Mouse (Mus musculus) myocyte (in vitro differentiated cells): ENCODE results near the gene Gm21969. TPM values are rescaled to one million over a fixed set of nuclear protein-coding genes. Genes with fewer than 3 reads are reported as not detected.

Experiments
- H3K27me3 ChIP-seq: one replicate; pipeline ENCODE4 v1.6.1; 2011; ENCODE audit not compliant: control insufficient read depth, insufficient read depth, insufficient read length
- H3K36me3 ChIP-seq: one replicate; pipeline ENCODE4 v1.6.1; 2011; ENCODE audit not compliant: control insufficient read depth, insufficient read depth
- H3K4me2 ChIP-seq: one replicate; pipeline ENCODE4 v1.6.1; 2011; ENCODE audit warnings: low read depth, control low read depth
- H3K4me3 ChIP-seq: one replicate; pipeline ENCODE4 v1.5.1; 2011; ENCODE audit warnings: mild to moderate bottlenecking, control low read depth, moderate library complexity
- H3K79me2 ChIP-seq: one replicate; pipeline ENCODE4 v1.6.1; 2011; ENCODE audit not compliant: control insufficient read depth, insufficient read depth
- H3ac ChIP-seq: one replicate; pipeline ENCODE4 v1.6.1; 2011; ENCODE audit not compliant: control insufficient read depth, insufficient read length
- CEBPB ChIP-seq: IDR thresholded peaks from 2 replicates; pipeline ENCODE4 v1.6.1; 2011; ENCODE audit warnings: mild to moderate bottlenecking, moderate library complexity; ENCODE audit not compliant: poor library complexity, insufficient read depth, severe bottlenecking
- E2F4 ChIP-seq: IDR thresholded peaks from one replicate; pipeline ENCODE4 v1.6.1; 2011; ENCODE audit warnings: mild to moderate bottlenecking, control low read depth, moderate library complexity; ENCODE audit not compliant: insufficient read depth
- MAX ChIP-seq: IDR thresholded peaks from one replicate; pipeline ENCODE4 v1.6.1; 2011; ENCODE audit warnings: low read depth, mild to moderate bottlenecking, control low read depth
- MYOD1 ChIP-seq, 3 experiments: IDR thresholded peaks; one replicate each; pipeline ENCODE4 v1.6.1; 2011; ENCODE audit warnings: control low read depth in 2 of 3, low read depth in 2 of 3, mild to moderate bottlenecking in 2 of 3, moderate library complexity in 1 of 3; ENCODE audit not compliant: insufficient read length in 2 of 3, control insufficient read depth in 1 of 3
- MYOG ChIP-seq, 3 experiments: IDR thresholded peaks; one replicate each; pipeline ENCODE4 v1.6.1; 2011; ENCODE audit warnings: control low read depth in 2 of 3, low read depth in 2 of 3, mild to moderate bottlenecking in 2 of 3; ENCODE audit not compliant: insufficient read length in 2 of 3, control insufficient read depth in 1 of 3, insufficient read depth in 1 of 3
- POLR2A ChIP-seq: IDR thresholded peaks from one replicate; pipeline ENCODE4 v1.6.1; 2011; ENCODE audit warnings: low read depth, mild to moderate bottlenecking, control low read depth, moderate library complexity; ENCODE audit not compliant: insufficient read length
- POLR2AphosphoS2 ChIP-seq: IDR thresholded peaks from one replicate; pipeline ENCODE4 v1.6.1; 2011; ENCODE audit warnings: low read depth, control low read depth; ENCODE audit not compliant: insufficient read length
- REST ChIP-seq: IDR thresholded peaks from one replicate; pipeline ENCODE4 v1.6.1; 2011; ENCODE audit warnings: mild to moderate bottlenecking, control low read depth, moderate library complexity; ENCODE audit not compliant: insufficient read depth, insufficient read length
- SRF ChIP-seq: IDR thresholded peaks from one replicate; pipeline ENCODE4 v1.6.1; 2011; ENCODE audit warnings: low read depth; ENCODE audit not compliant: control insufficient read depth, insufficient read length
- TCF12 ChIP-seq: IDR thresholded peaks from one replicate; pipeline ENCODE4 v1.6.1; 2011; ENCODE audit warnings: mild to moderate bottlenecking, control low read depth; ENCODE audit not compliant: poor library complexity, insufficient read depth, severe bottlenecking
- TCF3 ChIP-seq: IDR thresholded peaks from one replicate; pipeline ENCODE4 v1.6.1; 2011; ENCODE audit warnings: low read depth, control low read depth; ENCODE audit not compliant: insufficient read length
- USF1 ChIP-seq: IDR thresholded peaks from one replicate; pipeline ENCODE4 v1.6.1; 2011; ENCODE audit warnings: low read depth, mild to moderate bottlenecking, control low read depth, moderate library complexity
- polyA plus RNA-seq: library from polyadenylated mRNA; unstranded; fragments of >200 nt; fragmentation: generic; extraction: Trizol; gene quantifications from one replicate; pipeline ENCODE4 v1.2.1, GENCODE M21; 2012; ENCODE audit warnings: missing spikeins

Gene Gm21969
- polyA plus RNA-seq, 1 experiment = 0.06 TPM

DNA sequence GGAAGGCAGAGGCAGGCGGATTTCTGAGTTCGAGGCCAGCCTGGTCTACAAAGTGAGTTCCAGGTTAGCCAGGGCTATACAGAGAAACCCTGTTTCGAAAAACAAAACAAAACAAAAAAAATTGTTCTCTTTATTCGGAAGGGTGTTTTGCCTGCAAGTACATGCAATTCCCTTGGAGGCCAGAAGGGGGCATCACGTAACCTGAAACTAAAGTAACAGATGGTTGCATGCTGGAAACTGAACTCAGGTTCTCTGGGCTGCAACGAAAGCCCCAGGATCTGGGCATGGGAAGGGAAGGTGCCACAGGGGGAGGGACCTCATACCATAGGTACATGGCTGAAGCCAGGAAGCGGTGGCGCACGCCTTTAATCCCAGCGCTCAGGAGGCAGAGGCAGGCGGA, 100.5 kb downstream of the Gm21969 start:
- Histone ChIP-seq H3ac (no peak overlapping the region), H3K79me2 (no peaks in the 10 kb centered on the region), H3K4me3 (no peak overlapping the region), H3K4me2 (no peak overlapping the region), H3K36me3 (no peaks in the 10 kb centered on the region), H3K27me3 (no peaks in the 10 kb centered on the region)
- no peak for TF ChIP-seq REST
- TF ChIP-seq MYOG (IDR thresholded peaks at IDR 0.05; ENCODE audit: control insufficient read depth in 1 of 3, insufficient read depth in 1 of 3, insufficient read length in 2 of 3, low read depth in 2 of 3) = no peak
- no peak for TF ChIP-seq E2F4

DNA sequence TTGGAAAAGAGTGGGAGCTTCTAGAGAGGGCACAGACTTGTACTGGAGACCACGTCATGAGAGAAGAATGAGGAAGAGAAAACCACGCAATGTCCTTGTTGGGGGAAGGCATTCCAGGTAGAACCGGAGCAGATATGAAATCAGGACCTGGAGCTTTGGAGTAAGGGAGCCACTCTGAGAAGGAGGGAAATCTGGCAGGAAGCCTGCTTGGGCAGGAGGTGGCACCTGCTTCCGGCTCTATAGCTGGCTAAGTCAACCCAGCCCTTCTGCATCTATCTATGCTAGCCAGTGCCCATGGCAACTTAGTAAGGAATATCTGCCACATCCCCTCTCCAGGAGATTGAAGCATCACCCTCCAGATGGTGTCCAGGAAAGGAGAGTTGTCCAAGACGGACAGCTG, 103.0 kb downstream of the Gm21969 start:
- TF ChIP-seq CEBPB (no peak), MAX (no peak), MYOG (IDR thresholded peaks at IDR 0.05; ENCODE audit: control insufficient read depth in 1 of 3, insufficient read depth in 1 of 3, insufficient read length in 2 of 3, low read depth in 2 of 3) (no peak), TCF12 (no peak), SRF (no peak), TCF3 (no peak), USF1 (no peak), MYOD1 (IDR thresholded peaks at IDR 0.05; ENCODE audit: control insufficient read depth in 1 of 3, insufficient read length in 2 of 3, low read depth in 2 of 3) (no peak), REST (no peak), POLR2A (no peak), E2F4 (no peak), POLR2AphosphoS2 (no peak)
- no peaks in the 10 kb centered on the region for H3K36me3 ChIP-seq
- no peaks in the 10 kb centered on the region for H3K27me3 ChIP-seq
- no peaks in the 10 kb centered on the region for H3K79me2 ChIP-seq
- H3K4me3 ChIP-seq = no peak overlapping the region
- H3ac ChIP-seq = no peak overlapping the region
- no peak overlapping the region for H3K4me2 ChIP-seq

DNA sequence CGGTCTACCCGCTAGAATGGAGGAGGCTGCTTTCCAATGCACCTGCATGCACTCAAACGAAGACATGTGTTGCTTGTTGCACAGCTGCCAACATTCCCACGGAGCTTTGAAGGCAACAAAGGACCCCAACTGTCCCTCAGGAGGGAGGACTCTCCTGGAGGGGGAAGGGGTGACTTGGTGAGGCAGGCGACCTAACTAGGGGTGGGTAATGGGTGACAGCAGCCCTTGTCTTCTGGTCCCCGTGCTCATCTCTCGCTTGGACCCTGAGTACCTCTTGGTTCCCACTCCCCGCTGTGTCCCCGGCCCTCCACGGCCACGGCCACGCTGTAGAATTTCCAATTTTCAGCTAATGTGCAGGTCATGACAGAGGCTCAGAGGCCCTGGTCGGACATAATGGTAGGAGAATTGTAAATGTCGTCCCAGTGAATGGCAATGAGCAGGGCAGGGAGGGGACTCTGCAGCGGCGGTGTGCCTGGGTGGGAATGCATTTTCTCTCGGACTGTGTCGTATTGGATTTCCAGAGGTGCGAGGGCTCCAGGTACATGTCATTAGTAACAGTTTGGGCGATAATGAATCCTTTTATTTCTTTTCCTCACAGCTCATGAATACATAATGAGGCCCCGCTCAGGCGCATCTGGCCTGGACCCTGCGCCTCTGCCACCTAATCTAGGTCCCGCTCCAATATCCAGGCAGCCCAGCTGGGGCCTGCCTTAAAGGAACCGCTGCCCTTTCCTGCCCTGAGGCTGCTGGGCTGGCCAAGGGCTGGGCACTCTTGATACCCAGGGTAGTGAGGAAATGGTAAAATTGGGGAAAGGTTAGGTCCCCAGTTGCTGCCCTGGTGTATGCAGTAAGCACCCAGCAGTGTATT, 107.7 kb downstream of the Gm21969 start:
- Histone ChIP-seq H3K36me3 (no peaks in the 10 kb centered on the region), H3K4me3 (no peak overlapping the region), H3K27me3 (no peaks in the 10 kb centered on the region), H3ac (no peak overlapping the region), H3K4me2 (no peak overlapping the region), H3K79me2 (no peaks in the 10 kb centered on the region)
- TF ChIP-seq E2F4 = no peak
- no peak for TF ChIP-seq SRF
- no peak for TF ChIP-seq USF1
- TF ChIP-seq MYOG (IDR thresholded peaks at IDR 0.05; ENCODE audit: control insufficient read depth in 1 of 3, insufficient read depth in 1 of 3, insufficient read length in 2 of 3, low read depth in 2 of 3) = no peak
- TF ChIP-seq TCF3 = no peak
- TF ChIP-seq MAX = no peak
- no peak for TF ChIP-seq POLR2A
- no peak for TF ChIP-seq CEBPB
- no peak for TF ChIP-seq POLR2AphosphoS2
- no peak for TF ChIP-seq MYOD1 (IDR thresholded peaks at IDR 0.05; ENCODE audit: control insufficient read depth in 1 of 3, insufficient read length in 2 of 3, low read depth in 2 of 3)
- TF ChIP-seq REST = no peak
- TF ChIP-seq TCF12 = no peak

Other genes starting within 250 kb of the Gm21969 start
- 12.1 TPM for gene Iffo2, start 72.6 kb upstream of the Gm21969 start, polyA plus RNA-seq
- 12.0 TPM for gene Aldh4a1, start 19.7 kb downstream of the Gm21969 start, polyA plus RNA-seq
- 1.00 TPM for gene Tas1r2, start 50.4 kb downstream of the Gm21969 start, polyA plus RNA-seq
- 0.37 TPM for gene Pax7, start 230.3 kb downstream of the Gm21969 start, polyA plus RNA-seq